Comparison of ENCODE assay signal across 10 mouse cellular contexts in the genomic region with DNA sequence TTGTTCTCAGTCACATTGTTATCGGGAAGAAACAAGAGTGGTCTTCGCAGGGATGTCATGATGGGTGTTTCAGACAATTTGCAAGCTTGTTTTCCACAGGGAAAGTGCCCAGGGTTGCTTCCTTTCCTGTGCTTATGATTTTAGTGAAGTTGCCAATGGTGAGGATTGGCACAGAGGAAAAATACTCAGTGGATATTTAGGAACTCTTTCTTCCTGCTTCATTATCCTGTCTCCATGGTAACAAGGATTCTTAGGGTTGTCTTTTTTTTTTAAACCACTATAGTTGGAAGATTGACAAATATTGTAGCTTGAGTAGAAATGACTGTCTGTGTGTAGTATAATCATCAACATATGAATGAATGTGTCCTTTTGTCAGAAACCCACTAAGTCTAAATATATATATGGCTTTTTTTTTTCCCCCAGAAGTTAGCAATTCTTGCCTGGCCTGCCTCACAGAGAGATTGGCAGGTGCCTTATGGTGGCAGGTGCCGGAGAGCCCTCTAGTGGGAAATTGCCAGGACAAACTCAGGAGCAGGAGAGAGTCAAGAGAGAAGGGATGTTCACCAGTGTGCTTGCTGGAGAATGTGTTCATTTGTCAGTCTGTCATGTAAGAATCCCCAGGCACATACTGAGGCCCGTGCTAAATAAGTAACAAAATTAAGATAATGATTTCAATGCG. TPM values are rescaled to one million over a fixed set of nuclear protein-coding genes. Genes with fewer than 3 reads are reported as not detected.
DNase-seq lines count a peak whose midpoint lies in the region; ATAC-seq and TF ChIP-seq lines count a peak whose summit lies in the region.
"Had no signal": no experiment of that assay in that cellular context is flagged by ENCODE, and none has a peak within 500 bp of the region (broad histone marks: within the 10 kb centered on the region; RNA-seq: fewer than 3 reads in every experiment).

No protein-coding gene starts in this region.

- peak; percentile 70 for TF ChIP-seq CTCF in midbrain, postnatal 0 days (IDR thresholded peaks at IDR 0.05)

- DNase-seq in frontal cortex, postnatal 14 days (ENCODE audit: low spot score in 2 of 2) = no peak
- DNase-seq in midbrain, embryonic 10.5 days (ENCODE audit: low spot score) = no peak
- peak; percentile 18 for DNase-seq in embryo, embryonic 9.5 days (ENCODE audit: extremely low spot score)
- peak; percentile 57 for DNase-seq in midbrain, postnatal 0 days (ENCODE audit: low spot score)
- no peak for DNase-seq in thymus, postnatal 0 days (ENCODE audit: low spot score)
- DNase-seq in thymus, postnatal 36 days = no peak

- peak; percentile 32; the same call in 1 of the 2 replicates for ATAC-seq in frontal cortex, adult (ENCODE audit: low TSS enrichment)
- peak; percentile 57; the same call in 1 of the 2 replicates for ATAC-seq in midbrain, embryonic 13.5 days
- ATAC-seq in midbrain, postnatal 0 days (ENCODE audit: low FRiP score) = no peak
- ATAC-seq: CD4-positive, CD25-positive, alpha-beta regulatory T cell, adult 4 months had no signal

- 51% methylated on average over 5 of the region's 5 CpGs for WGBS in midbrain, embryonic 13.5 days
- 72% methylated on average over 5 of the region's 5 CpGs for WGBS in midbrain, embryonic 10.5 days
- WGBS in midbrain, postnatal 0 days = 42% methylated on average over 5 of the region's 5 CpGs

- no peaks in the 10 kb centered on the region for H3K27me3 ChIP-seq in midbrain, embryonic 13.5 days
- H3K27me3 ChIP-seq in midbrain, embryonic 10.5 days (ENCODE audit: low read depth, poor library complexity, severe bottlenecking) = no peaks in the 10 kb centered on the region
- no peaks in the 10 kb centered on the region for H3K27me3 ChIP-seq in midbrain, postnatal 0 days (ENCODE audit: insufficient read depth, low read length)

- H3K9me3 ChIP-seq in midbrain, embryonic 13.5 days = no peaks in the 10 kb centered on the region
- H3K9me3 ChIP-seq in midbrain, embryonic 10.5 days (replicated peaks) = no peaks in the 10 kb centered on the region
- no peaks in the 10 kb centered on the region for H3K9me3 ChIP-seq in midbrain, postnatal 0 days (ENCODE audit: low read length)

- H3K27ac ChIP-seq in midbrain, embryonic 13.5 days = peak overlapping the region; percentile 71
- no peak overlapping the region for H3K27ac ChIP-seq in midbrain, embryonic 10.5 days (replicated peaks)
- H3K27ac ChIP-seq in midbrain, postnatal 0 days (ENCODE audit: low read depth, low read length) = peak overlapping the region; percentile 74

- H3K36me3 ChIP-seq in midbrain, embryonic 13.5 days = no peaks in the 10 kb centered on the region
- no peaks in the 10 kb centered on the region for H3K36me3 ChIP-seq in midbrain, embryonic 10.5 days
- no peaks in the 10 kb centered on the region for H3K36me3 ChIP-seq in midbrain, postnatal 0 days (ENCODE audit: insufficient read depth, low read length)

- H3K4me3 ChIP-seq in midbrain, embryonic 13.5 days (replicated peaks) = no peak overlapping the region
- H3K4me3 ChIP-seq in midbrain, embryonic 10.5 days = no peak overlapping the region
- H3K4me3 ChIP-seq in midbrain, postnatal 0 days (ENCODE audit: low read depth, low read length) = no peak overlapping the region

- H3K4me1 ChIP-seq in midbrain, embryonic 13.5 days (replicated peaks) = peaks cover 28% of the 10 kb centered on the region
- peaks cover 21% of the 10 kb centered on the region for H3K4me1 ChIP-seq in midbrain, embryonic 10.5 days
- peaks cover 14% of the 10 kb centered on the region for H3K4me1 ChIP-seq in midbrain, postnatal 0 days (ENCODE audit: insufficient read depth, low read length)

- no peak overlapping the region for H3K4me2 ChIP-seq in midbrain, embryonic 13.5 days (replicated peaks)
- H3K4me2 ChIP-seq in midbrain, postnatal 0 days (ENCODE audit: low read depth, low read length, poor library complexity, severe bottlenecking) = no peak overlapping the region

- no peak overlapping the region for H3K9ac ChIP-seq in midbrain, embryonic 13.5 days (replicated peaks)
- H3K9ac ChIP-seq in midbrain, postnatal 0 days (replicated peaks; ENCODE audit: low read length, poor library complexity, severe bottlenecking) = no peak overlapping the region

RNA-seq across cellular contexts. Expression of gene Wipf3, which starts 49.4 kb away (rescaled TPM):
- 2.8 and 3.0 TPM in 2 replicates for polyA plus RNA-seq in midbrain, embryonic 13.5 days (2015; fragmentation: Nextera tagmentation; extraction: Ambion mirVana)
- polyA plus RNA-seq in midbrain, embryonic 10.5 days (2016; fragmentation: Nextera tagmentation; extraction: Ambion mirVana) = 0.30 and 0.50 TPM in 2 replicates
- total RNA-seq in midbrain, postnatal 0 days (2014; rRNA removed) = 4.5 and 5.9 TPM in 2 replicates
- 1.3 and 1.7 TPM in 2 replicates for polyA plus RNA-seq in midbrain, postnatal 0 days (2015; fragmentation: Nextera tagmentation; extraction: Ambion mirVana)
- polyA plus RNA-seq in thymus, postnatal 0 days (2015; fragmentation: Nextera tagmentation; extraction: Ambion mirVana) = 0.31 and 0.46 TPM in 2 replicates
- total RNA-seq: neutrophil, adult 5-6 weeks had no signal
- polyA plus RNA-seq: CD4-positive, CD25-positive, alpha-beta regulatory T cell, adult 4 months had no signal

Comparison
In these comparisons a context has a peak if more than half of its experiments do, and no peak if none do; other contexts are left out.
1. DNase-seq: peak in embryo, embryonic 9.5 days (single experiment) and midbrain, postnatal 0 days (single experiment); none in frontal cortex, postnatal 14 days (0 of 2), midbrain, embryonic 10.5 days (single experiment), thymus, postnatal 0 days (single experiment) and thymus, postnatal 36 days (0 of 2).